Mouse (Mus musculus) cerebellum, adult 11 months (tissue): ENCODE results near the gene AC109138.7.

Source experiments
- DNase-seq: peaks from one replicate; pipeline ENCODE4 v3.0.0; 2022

Gene AC109138.7

DNA sequence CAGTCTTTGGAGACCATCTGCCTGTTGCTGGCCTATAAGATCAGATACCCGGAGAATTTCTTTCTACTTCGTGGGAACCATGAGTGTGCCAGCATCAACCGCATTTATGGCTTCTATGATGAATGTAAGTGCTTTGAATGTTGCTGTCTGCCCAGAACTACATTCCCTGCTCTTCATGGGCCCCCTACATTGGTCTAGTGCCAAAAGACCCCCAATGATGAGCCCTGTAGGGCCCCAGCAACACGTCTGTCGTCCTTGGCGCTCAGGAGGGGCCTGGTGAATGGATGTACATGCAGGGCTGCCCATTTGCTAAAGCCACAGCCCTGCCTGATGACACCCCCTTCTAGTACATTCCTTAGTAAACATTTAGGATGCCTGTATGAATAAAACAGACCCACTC lies 21.0 kb upstream of the AC109138.7 start:
- no peak for DNase-seq

DNA sequence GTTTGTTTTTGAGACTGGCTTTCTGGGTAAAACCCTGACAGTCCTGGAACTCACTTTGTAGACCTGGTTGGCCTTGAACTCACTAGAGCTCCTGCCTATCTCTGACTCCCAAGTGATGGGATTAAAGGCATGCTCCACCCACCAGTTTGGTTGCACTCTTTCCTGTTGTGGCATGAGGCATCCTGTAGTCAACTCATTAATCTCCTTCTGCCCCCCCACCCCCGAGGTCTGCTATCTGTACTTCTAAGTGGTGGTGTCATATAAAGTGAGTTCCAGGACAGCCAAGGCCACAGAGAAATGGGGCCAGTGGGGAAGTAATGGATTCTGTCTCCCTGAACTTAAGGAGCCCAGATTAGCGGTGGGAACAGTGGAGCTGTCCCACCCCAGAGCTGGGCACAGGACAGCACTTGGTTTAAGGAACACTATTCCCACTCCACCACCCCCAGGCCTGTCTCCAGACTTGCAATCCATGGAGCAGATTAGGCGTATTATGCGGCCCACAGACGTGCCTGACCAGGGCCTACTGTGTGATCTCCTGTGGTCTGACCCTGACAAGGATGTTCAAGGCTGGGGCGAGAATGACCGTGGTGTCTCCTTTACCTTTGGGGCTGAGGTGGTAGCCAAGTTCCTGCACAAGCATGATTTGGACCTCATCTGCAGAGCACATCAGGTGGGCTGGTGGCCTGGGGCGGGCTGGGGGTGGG lies 20.0 kb upstream of the AC109138.7 start:
- no peak for DNase-seq

DNA sequence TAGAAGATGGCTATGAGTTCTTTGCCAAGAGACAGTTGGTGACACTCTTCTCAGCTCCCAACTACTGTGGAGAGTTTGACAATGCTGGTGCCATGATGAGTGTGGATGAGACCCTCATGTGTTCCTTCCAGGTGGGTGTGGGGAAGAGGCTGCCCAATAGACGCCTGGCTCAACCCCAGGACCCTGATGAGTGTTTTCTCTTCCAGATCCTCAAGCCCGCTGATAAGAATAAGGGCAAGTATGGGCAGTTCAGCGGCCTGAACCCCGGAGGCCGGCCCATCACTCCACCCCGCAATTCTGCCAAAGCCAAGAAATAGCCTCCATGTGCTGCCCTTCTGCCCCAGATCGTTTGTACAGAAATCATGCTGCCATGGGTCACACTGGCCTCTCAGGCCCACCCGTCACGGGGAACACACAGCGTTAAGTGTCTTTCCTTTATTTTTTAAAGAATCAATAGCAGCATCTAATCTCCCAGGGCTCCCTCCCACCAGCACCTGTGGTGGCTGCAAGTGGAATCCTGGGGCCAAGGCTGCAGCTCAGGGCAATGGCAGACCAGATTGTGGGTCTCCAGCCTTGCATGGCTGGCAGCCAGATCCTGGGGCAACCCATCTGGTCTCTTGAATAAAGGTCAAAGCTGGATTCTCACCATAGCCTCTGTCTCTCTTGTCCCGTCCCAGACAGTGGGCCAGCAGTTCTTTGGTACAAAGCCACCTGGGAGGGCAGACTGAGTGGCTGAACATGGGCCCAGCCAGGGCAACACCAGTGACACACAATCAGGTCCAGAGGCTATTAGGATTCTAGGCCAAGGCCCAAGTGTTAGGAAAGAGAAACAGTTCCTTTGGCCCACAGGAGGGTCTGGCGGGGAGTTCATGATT lies 19.1 kb upstream of the AC109138.7 start:
- peak; percentile 81 for DNase-seq

DNA sequence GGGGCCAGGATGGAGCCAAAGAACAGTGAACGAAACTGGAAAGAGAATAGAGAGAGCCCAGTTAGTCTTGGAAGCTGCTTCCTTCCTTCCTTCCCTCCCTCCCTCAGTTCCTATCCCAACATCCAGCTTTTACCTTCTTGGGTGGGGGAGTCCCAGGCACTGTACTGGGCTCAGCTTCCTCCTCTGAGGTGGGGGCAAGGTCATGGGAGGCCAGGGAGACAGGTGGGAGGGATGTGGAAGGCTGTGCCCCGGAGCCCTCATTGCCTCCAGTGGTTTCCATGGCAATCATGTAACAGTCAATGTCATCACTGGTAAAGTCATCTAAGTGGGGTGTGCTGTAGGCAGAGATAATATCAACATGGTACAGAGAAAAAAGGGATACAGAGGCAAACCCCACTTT lies 18.1 kb upstream of the AC109138.7 start:
- no peak for DNase-seq

DNA sequence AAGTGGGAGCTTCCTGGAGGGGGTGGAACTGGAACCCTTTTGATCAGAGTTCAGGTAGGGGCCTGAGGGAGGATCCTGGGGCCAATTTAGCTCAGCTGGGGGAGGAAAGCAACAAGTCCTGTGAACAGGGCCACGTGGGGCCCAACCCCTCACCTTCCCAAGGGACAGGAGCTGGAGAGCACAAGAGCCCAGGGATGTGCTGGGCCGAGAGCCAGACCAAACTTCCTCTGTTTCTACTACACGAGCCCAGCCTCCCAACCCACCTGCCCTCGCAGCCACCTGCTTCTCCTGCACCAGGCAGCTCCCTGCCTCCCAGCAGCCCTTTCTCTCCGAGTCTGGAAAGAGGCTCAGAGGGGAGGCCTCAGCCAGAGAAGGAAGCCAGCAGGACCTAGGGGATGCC lies 17.6 kb upstream of the AC109138.7 start:
- no peak for DNase-seq

DNA sequence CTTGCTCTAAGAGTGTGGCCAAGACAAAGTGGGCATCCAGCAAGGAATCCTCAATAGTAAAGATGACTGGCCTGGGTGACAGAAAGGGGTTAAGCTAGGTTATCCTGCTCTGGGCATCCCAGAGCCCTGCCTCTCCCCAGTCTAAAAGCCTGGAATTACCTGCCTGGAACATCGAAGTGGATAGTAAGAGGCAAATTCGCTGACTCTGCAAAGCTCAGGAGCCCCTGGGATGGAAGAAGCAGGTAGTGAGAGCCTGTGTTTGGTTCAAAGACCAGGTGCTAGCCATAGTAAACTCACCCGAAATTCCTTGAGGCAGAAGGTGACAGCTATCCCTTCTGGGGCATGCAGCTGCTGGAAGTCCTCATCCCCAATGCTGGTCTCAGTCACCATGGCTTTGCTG lies 17.0 kb upstream of the AC109138.7 start:
- DNase-seq = no peak

DNA sequence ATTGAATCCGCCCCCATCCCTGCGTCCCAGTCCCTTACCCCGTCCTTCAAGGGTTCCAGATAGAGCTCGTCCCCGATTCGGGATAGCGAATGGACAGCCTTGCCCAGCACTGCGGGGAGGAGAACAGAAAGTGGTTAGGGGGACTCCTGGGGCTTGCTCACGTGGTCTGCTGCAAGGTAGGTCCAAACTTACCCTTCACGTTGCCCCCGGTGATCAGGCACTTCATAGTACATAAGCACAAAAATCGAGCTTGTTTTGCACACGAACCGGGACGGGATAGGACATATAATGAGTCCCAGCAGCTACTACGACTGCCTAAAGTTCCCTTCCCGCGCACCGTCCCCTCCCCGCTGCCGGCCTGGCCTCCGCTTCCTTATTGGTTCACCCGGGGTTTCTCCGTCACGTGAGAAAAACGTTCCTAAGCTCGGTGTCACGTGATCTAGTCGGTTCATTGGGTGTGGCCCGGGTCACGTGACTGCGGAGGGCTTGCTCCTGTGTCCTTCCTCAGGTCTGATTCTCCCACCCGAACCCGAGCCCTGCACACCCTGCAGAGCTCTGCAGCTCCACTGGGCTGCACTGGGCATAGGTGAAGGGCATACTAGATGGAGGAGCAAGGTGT lies 12.8 kb upstream of the AC109138.7 start, which contains the start of gene Rad9a:
Rad9a (minus strand) TSS at position 372 of the 619 bp plus-strand sequence.
- DNase-seq = peak; percentile 94

DNA sequence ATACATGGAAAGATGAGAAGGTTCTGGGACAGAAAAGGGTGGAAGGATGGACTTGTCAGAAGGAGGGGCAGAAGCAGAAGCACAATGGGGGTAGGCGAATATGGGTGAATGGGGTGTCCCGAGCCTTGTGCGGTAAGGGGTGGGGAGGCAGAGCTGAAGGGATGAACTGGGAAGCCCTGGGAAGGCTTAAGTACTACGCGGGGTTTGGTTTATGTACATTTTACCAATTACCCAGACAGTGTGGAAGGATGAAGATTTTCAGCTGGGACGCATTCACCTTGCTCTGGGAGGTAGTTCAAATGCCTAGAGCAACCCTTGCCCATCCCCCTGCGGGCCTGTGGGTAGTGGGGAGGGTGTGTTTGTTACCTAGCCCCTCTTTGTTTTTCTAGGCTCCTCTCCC lies 12.0 kb upstream of the AC109138.7 start:
- no peak for DNase-seq

DNA sequence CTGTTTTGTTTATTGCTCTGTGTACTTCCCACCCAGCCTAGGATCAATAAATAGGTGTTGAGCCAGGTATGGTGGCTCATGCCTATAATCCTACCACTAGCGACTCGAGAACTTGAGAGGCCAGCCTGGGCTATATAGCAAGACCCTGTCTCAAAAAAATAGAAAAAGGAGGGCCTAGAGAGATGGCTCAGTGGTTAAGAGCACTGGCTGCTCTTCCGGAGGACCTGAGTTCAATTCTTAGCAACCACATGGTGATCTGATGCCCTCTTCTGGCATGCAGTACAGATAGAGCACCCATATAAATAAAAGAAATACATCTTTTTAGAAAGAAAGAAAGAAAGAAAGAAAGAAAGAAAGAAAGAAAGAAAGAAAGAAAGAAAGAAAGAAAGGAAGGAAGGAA lies 11.0 kb upstream of the AC109138.7 start:
- DNase-seq = no peak

DNA sequence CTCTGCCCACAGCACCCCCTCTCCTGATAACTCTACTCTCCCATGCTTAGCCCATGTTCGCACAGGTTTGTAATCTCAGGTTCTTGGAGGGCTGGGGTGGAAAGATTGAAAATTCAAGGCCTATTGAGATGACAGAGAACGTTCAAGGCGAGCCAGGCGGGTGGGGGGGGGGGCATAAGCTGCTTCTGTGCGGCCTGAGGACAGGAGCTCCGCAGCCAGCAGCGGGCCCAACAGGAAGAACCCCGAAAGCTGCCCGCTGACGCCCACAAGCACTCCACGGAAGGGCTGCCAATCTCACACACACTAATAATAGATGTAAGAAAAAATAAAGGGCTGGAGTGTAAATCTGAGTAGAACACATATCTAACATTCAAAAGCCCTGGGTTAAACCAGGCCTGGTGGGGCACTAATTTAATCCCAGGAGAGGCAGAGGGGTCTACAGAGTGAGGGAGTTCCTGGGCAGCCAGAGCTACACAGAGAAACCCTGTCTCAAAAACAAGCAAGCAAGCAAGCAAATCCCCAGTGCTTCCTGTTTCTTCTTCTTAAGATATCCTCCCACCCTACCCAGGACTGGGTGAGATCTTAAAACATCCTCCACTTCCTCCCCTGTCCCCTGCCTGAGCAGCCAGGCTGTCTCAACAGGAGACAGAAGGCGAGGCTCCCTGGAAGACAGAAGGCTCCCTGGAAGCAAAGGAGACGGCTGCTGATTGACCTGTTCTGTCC lies 10.4 kb upstream of the AC109138.7 start:
- no peak for DNase-seq

DNA sequence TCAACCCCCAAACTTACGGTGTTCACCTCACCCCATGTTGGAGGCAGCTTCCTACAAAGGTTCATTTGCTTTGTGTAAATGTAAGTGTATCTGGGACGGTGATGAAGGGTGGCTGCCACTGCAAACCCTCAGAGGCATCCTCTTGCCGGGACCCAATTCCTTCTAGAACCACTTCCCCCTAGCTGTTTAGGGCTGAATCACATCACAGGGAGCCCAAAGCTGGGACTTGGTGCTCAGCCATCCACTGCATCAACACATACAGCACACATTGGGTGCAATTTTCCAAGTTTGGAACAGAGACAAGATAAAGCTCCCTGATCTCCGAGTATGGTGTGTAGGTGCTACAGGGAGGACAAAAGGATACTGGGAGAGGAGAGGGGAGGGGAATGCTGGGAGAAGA lies 9.3 kb upstream of the AC109138.7 start:
- DNase-seq = no peak

DNA sequence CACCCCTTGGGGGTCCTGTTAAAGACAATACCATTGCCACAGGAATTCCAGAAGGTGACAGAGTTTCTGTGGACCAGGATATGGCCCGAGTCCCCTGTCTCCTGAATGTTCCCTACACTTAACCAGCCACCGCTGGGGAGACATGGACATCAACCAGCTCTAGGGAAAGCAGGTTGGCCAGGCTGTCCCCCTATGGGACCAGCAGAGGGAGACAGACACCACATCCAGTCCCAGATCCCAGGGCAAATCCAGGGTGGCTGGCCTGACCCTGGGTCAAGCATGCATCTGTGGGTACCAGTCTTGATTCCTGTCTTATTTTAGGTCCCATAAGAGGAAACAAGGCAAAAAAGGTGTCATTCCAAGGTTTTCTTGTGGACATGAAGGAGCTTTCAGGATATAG lies 7.2 kb upstream of the AC109138.7 start:
- peak; percentile 70 for DNase-seq

DNA sequence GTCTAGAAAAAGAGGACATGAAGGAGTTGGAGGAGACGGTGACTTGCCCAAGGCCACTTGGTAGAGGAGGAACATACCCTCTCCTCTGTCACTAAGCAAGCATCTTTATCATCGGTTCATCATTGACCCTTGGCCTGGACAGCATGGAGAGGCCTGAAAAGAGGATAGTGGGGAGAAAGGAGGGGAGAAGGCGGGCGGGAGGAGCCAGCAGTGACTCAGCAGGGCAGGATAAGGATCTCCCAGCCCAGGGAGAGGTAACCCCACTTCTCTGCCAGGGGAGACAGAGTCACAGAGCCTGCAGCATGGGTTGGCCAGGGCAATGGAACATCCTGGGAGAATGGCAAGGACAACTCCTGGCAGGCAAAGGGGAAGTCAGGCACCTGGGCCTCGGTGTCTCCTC lies 5.6 kb upstream of the AC109138.7 start:
- no peak for DNase-seq

DNA sequence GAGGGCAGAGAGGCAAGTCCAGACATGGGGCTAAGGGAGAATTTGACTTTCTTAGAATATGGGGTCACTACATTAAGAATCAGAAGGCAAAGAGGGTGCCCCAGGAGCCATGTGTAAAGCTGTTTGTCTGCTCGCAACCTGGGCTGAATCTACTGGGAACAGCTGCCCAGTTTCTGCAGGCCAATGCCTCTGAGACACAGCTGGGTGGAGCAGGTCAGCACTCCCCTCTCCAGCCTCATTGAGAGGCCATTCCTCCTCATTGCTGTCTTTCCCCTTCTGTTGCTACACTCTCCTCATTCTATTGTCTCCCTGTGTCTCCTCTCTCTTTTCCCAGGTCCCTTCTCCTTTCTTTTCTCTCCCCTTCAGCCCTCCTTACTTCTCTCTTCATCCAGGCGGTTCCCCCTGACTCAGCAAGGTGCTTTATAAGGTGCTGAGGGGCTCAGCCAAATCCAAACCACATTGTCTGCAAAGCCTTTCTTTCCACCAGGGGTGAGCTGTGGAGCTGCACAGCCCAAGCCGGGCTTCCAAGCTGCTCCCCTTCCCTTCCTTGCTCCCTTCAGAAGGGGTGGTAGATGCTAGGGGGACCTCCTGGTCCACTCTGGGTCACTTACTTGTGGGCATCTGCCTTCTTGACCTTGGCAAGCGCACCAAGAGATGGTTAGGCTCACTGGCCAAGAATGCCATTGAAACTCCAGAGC lies 2.1 kb upstream of the AC109138.7 start:
- no peak for DNase-seq

DNA sequence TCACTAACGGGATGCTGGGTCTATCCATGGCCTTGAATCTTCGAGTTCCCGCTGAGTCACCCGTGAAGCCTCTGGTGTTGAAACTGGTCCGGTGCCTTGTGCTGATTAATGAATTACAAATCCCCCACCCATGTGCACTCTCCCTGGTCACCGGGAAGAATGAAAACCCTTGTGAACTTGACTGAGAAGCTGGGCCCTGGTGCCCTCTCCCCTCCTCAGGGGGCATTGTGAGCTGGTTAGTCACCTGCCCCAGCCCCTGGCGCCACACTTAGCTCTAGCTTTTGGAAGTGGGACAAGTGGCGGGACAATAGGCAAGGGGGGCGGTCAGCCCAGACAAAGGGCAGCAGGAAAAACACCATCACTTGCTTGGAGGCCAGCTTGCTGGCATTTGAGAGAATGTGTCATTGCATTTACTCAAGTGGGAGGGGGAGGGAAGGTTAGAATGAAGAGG lies 608 bp upstream of the AC109138.7 start:
- no peak for DNase-seq

DNA sequence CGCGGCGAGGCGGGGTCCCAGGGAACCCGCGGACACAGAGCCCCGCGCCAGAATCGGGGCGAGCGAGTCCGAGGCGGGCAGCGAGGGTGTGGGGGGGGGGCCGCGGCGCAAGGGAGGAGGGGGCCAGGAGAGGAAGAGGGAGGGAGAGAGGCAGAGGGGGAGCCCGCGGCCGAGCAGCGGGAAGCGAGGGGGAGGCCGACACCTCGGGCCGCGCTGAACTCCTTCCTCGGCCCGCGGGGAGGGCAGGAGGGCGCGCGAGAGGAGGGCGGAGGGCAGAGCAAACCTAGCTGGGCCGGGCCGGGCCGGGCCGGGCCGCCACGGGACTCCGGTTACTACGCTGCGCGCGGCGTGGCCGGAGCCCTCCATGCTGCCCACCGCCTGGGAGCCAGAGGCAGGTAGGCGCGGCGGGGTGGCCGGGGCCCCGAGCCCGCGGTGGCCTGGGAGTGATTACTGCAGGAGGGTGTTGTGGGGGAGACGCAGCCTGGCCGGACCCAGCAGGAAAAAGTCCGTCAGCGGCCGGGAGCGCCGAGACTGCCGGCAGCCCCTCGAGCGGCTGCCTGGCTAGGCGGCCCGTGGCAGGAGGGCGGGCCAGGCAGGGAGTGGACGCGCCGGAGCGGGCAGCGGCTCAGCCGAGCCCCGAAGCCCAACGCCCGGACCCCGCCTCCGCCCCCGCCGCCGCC lies 754 bp downstream of the AC109138.7 start:
- DNase-seq = no peak

DNA sequence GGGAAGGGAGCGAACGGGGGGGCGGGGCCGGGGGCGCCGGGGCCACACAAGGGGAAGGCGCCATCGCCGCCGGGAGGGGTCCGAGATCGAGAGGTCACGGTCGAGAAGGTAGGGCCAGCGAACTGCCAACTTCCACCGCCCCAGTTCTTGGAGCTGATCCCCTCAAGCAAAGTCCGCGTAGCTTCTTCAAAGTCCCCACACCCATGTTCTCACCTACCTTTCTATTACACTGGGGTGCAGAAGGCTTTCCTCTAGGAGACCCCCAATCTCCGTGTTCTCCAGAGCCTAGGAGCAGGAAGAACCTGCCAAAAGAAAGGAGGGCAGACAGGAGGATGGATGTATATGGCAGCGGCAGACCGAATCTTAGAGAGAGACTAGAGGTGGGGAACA lies 1.3 kb downstream of the AC109138.7 start:
- no peak for DNase-seq

DNA sequence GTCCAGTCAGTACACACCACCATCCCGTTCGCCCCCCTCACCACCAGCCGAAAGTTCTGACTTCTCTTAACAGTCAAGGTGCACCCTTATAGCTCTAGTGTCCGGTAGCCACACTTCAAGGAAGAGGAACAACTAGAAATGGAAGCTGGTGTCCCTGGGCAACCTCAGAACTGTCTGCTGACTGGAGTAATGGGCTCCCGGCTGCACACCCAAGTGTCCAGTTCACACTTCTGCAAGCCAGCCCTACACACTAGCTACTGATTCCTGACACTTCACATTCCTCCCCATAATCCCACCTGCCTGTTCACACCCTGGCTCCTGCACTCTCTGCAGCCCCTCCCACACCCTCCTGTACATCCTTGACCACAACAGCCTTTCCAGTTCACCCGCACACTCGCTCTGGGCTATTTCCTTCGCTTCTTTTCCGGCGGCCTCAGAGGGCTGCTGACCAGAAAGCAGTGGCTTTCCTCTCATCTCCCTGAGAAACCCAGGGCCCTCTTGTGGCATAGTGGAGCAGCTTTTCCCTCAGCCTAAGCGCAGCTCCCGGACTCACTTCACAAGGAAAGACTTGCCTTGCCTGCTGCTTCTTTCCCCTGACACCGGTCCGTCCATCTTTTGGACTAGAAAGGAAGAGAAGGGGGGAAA lies 2.0 kb downstream of the AC109138.7 start:
- DNase-seq = no peak

DNA sequence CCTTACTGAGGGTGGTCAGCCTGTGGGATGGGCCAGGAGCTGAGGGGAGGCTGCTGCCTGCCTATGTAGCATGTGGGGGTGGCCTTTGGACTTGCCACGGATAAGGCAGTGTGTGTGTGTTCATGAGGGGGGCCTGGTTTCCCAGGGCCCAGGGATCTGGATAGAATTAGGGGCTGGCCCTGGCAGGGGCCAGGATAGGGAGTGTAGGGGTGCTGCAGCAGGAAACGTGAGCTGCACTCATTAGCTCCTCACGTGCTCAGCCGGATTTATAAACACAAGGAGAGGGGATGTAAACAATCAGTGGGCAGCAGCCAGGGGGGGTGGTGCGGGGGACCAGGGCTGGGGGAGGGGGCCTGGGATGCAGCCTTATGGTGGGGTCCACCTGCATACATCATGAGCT lies 3.0 kb downstream of the AC109138.7 start:
- no peak for DNase-seq

DNA sequence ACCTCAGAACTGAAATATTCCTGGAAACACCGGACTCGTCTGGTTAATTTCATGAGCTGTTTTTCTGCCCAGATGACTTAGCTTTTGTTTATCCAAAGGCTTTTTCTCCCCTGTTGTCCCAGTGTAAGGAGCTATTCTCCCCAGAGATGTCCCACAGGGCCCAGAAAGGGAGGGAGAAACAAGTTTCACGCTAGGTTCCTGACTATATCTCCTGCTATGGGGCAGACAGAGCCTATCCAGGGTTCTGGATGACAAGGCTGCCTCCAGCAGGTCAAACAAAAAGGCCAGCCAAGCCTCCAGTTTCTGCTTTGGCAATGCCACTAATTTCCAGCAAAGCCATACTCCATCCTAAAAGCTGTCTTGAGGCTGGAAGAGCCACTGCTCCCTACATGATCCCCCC lies 3.7 kb downstream of the AC109138.7 start:
- DNase-seq = no peak

DNA sequence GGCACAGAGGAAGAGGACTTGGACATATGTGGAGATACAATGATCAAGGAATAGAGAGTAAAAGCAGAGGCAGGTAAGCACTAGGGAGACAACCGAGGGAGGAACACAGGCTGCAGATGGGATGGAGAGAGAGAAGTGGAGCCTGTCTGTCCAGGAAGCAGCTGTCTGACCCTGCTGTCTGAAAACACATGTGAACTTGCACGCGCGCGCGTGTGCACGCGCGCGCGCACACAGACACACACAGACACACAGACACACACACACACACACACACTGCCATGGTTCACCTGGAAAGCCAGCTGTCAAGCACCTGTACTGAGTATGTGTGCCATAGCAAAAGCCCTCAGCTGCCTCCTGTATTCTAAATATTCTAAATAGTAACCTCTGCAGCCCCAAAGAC lies 4.1 kb downstream of the AC109138.7 start:
- no peak for DNase-seq
